Mouse (Mus musculus): ENCODE results near the gene Syt12. TPM values are rescaled to one million over a fixed set of nuclear protein-coding genes. Genes with fewer than 3 reads are reported as not detected.

The Syt12 gene
- total and polyA plus RNA-seq, 3 experiments, result 0.11 TPM; not detected in 2

DNA sequence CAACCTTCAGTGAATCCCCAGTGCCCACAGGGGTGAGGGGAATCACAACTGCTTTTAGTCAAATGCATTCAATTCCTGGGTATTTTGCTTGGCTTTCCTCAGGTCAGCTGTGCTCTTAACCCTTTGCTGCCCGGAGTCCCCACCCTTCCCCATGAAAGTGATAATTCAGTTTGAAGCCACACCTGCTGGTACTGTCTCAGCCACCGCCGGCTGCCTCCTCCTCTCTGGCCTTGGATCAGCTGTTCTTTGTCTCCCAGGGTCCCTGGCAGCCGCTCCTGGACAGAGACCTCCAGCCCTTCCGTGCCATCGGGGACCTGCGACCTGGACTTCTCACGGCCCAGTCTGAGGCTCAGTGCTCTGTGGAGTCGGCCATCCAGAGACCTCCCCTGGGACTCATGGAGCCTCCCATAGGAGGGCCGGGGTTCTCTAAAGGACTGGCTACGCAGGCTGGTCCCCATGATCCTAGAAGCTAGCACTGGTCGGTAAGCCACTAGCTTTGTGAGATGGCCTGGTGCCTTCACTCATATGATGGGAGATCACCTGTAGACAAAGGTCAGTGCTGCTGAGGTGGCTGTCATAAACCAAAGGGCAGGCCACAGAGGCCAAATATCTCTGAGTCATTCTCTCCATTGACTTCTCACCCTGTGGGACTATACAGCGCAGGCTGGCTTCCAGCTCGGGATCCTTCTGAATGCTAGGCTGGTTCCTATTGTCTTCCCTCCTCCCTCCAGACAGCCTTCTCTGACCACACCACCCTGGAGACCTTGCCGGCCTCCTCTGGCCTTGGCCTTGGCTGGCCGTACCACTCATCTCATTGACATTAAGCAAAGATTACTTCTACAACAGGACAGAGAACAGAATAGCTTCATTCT, 21.1 kb upstream of the Syt12 start, which contains the start of gene 2010003K11Rik:
TSS of gene 2010003K11Rik (minus strand) at position 522 of the 872 bp plus-strand sequence.
- no peaks in the 10 kb centered on the region for H3K36me3 ChIP-seq (replicated peaks)
- peaks cover 17% of the 10 kb centered on the region for H3K27me3 ChIP-seq (ENCODE audit: insufficient read depth, low read length)
- no peaks in the 10 kb centered on the region for H3K9me3 ChIP-seq (replicated peaks)
- no peak for DNase-seq (ENCODE audit: low spot score)
- no peak within 1 kb of the TSS for H3K4me3 ChIP-seq (ENCODE audit: low read depth, low read length)
- TF ChIP-seq TAL1 (conservative IDR thresholded peaks at IDR 0.05; ENCODE audit: low read depth, low read length) (no peak), POLR2AphosphoS5 (IDR thresholded peaks at IDR 0.05; ENCODE audit: insufficient replicate concordance, low read depth, low read length) (no peak), GATA2 (IDR thresholded peaks at IDR 0.05; ENCODE audit: borderline replicate concordance, low read depth, low read length) (no peak), GATA1 (IDR thresholded peaks at IDR 0.05; ENCODE audit: borderline replicate concordance, low read length) (no peak), CTCF (IDR thresholded peaks at IDR 0.05; ENCODE audit: low read depth, low read length) (no peak)
- peaks cover 7% of the 10 kb centered on the region for H3K4me1 ChIP-seq (ENCODE audit: insufficient read depth, low read depth, low read length)
- no peak for ATAC-seq (ENCODE audit: extremely low read depth, insufficient number of reproducible peaks, low FRiP score, poor library complexity, severe bottlenecking)

DNA sequence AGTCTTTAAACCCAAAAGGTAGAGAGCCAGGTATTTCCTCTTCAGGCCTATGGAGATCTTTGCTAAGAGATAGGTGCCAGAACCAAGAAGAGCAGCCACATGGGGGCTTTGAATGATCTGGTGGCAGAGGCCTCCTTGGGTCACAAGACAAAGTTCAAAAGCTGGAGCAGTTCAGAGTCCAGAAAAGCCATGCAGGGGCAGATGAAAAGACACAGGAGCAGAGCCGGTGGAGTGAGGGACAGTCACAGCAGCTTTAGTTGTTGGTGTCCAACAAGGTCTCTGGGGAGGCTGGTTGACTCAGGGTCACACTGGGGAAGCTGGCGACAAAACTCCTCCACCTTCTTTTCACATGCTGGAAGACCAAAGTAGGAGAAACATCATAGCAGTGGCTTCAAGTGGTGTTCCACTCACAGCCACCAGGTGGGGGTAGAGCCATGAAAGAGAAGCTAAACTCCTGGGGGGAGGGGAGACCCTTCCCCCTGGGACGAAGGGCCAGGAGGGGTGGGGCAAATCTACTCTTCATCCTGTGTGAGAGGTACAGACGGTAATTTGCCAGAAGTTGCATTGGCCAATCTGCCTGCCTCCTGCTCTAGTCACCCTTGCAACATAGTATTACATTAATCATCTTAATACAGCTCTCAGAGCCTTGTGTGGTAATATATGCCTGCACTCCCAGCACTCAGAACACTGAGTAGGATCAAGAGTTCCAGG, 20.2 kb upstream of the Syt12 start:
- Histone ChIP-seq H3K9me3 (replicated peaks) (no peaks in the 10 kb centered on the region), H3K27me3 (ENCODE audit: insufficient read depth, low read length) (peaks cover 22% of the 10 kb centered on the region; the same call in 1 of the 2 replicates), H3K36me3 (replicated peaks) (no peaks in the 10 kb centered on the region), H3K4me3 (ENCODE audit: low read depth, low read length) (no peak overlapping the region), H3K4me1 (ENCODE audit: insufficient read depth, low read depth, low read length) (peaks cover 6% of the 10 kb centered on the region; the same call in 1 of the 2 replicates)
- ATAC-seq (ENCODE audit: extremely low read depth, insufficient number of reproducible peaks, low FRiP score, poor library complexity, severe bottlenecking) (no peak), DNase-seq (ENCODE audit: low spot score) (peak; percentile 57)
- TF ChIP-seq POLR2AphosphoS5 (IDR thresholded peaks at IDR 0.05; ENCODE audit: insufficient replicate concordance, low read depth, low read length) (no peak), GATA1 (IDR thresholded peaks at IDR 0.05; ENCODE audit: borderline replicate concordance, low read length) (no peak), TAL1 (conservative IDR thresholded peaks at IDR 0.05; ENCODE audit: low read depth, low read length) (no peak), GATA2 (IDR thresholded peaks at IDR 0.05; ENCODE audit: borderline replicate concordance, low read depth, low read length) (no peak), CTCF (IDR thresholded peaks at IDR 0.05; ENCODE audit: low read depth, low read length) (peak; percentile 79)

DNA sequence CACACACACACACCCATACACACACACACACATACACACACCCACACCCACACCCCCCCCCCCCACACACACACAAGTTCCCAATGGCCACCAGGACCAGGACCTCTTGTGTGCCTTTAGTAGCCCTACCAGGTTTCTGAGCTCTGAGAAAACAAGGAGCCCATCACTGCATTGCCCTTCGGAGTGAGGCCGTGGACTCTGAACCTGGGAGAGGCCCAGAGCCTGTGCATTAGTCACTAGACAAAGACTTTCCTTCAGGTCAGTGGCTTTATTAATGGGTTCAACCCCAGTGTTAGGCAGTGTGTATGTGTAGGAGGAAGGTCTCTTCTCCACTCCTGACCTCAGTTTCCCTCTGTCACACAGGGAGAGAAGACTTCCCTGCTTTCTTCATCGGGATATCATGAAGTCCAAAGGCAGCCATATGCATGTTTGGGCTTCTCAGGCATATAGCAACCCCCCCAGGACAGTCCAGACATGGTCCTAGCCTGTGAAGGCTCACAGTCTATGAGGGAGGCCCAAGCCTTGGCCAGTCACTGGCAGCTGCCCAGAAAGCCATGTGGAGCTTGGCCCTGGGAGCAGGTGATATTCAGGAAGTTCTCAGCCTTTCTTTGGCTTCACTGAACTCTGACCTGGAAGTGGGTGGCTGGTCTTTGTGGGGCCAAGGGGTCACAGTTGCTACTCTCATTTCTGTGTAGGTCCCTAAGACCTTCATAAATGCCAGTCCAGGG, 19.5 kb upstream of the Syt12 start:
- Histone ChIP-seq H3K9me3 (replicated peaks) (no peaks in the 10 kb centered on the region), H3K27me3 (ENCODE audit: insufficient read depth, low read length) (peaks cover 22% of the 10 kb centered on the region; the same call in 1 of the 2 replicates), H3K36me3 (replicated peaks) (no peaks in the 10 kb centered on the region), H3K4me3 (ENCODE audit: low read depth, low read length) (no peak overlapping the region), H3K4me1 (ENCODE audit: insufficient read depth, low read depth, low read length) (peaks cover 6% of the 10 kb centered on the region; the same call in 1 of the 2 replicates)
- ATAC-seq (ENCODE audit: extremely low read depth, insufficient number of reproducible peaks, low FRiP score, poor library complexity, severe bottlenecking) (no peak), DNase-seq (ENCODE audit: low spot score) (no peak)
- no peak for TF ChIP-seq POLR2AphosphoS5 (IDR thresholded peaks at IDR 0.05; ENCODE audit: insufficient replicate concordance, low read depth, low read length)
- no peak for TF ChIP-seq TAL1 (conservative IDR thresholded peaks at IDR 0.05; ENCODE audit: low read depth, low read length)
- TF ChIP-seq GATA1 (IDR thresholded peaks at IDR 0.05; ENCODE audit: borderline replicate concordance, low read length), result no peak
- no peak for TF ChIP-seq CTCF (IDR thresholded peaks at IDR 0.05; ENCODE audit: low read depth, low read length)
- TF ChIP-seq GATA2 (IDR thresholded peaks at IDR 0.05; ENCODE audit: borderline replicate concordance, low read depth, low read length), result no peak

DNA sequence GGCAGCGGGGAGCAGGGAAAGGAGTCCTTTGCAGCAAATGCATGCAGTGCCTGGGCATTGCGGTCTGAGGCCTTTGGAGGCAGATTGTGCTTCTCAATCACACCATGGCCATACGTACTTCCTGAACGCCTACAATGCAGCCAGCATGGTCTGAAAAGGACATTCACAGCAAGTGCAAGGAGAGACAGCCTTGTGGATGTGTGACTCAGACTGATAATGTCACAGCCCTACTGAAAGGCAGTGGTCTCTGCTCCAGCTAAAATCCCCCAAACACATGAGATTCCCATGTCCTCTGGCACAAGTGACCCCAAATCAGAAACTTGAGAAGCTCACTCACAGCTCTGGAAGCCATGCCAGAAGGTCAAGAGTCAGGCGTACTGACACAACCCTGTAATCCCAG, 18.6 kb upstream of the Syt12 start:
- Histone ChIP-seq H3K27me3 (ENCODE audit: insufficient read depth, low read length) (peaks cover 28% of the 10 kb centered on the region), H3K9me3 (replicated peaks) (no peaks in the 10 kb centered on the region), H3K4me1 (ENCODE audit: insufficient read depth, low read depth, low read length) (peaks cover 6% of the 10 kb centered on the region; the same call in 1 of the 2 replicates), H3K4me3 (ENCODE audit: low read depth, low read length) (no peak overlapping the region), H3K36me3 (replicated peaks) (no peaks in the 10 kb centered on the region)
- TF ChIP-seq GATA2 (IDR thresholded peaks at IDR 0.05; ENCODE audit: borderline replicate concordance, low read depth, low read length) (no peak), CTCF (IDR thresholded peaks at IDR 0.05; ENCODE audit: low read depth, low read length) (no peak), POLR2AphosphoS5 (IDR thresholded peaks at IDR 0.05; ENCODE audit: insufficient replicate concordance, low read depth, low read length) (no peak), TAL1 (conservative IDR thresholded peaks at IDR 0.05; ENCODE audit: low read depth, low read length) (no peak), GATA1 (IDR thresholded peaks at IDR 0.05; ENCODE audit: borderline replicate concordance, low read length) (no peak)
- ATAC-seq (ENCODE audit: extremely low read depth, insufficient number of reproducible peaks, low FRiP score, poor library complexity, severe bottlenecking), result no peak
- DNase-seq (ENCODE audit: low spot score), result no peak

DNA sequence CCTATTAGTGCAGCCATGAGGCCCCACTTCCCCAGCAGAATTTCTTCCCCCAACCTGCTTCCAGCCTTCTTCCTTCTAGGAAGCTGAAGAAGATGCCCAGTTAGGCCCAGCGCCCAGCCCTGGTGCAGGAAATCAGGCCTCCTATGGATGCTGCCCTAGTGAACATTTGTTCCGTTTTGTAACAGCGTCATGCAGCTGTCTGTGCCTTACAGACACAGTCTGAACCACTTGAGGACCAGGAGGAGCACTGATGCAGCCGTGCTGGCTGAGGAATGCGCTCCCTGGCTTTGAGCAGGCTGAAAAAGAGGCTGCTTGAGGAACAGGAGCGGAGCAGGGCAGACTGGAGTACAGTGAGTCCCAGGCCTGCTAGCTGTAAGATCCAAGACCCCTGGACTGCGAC, 17.5 kb upstream of the Syt12 start:
- Histone ChIP-seq H3K4me3 (ENCODE audit: low read depth, low read length) (no peak overlapping the region), H3K36me3 (replicated peaks) (no peaks in the 10 kb centered on the region), H3K4me1 (ENCODE audit: insufficient read depth, low read depth, low read length) (peaks cover 6% of the 10 kb centered on the region; the same call in 1 of the 2 replicates), H3K9me3 (replicated peaks) (no peaks in the 10 kb centered on the region), H3K27me3 (ENCODE audit: insufficient read depth, low read length) (peaks cover 30% of the 10 kb centered on the region)
- DNase-seq (ENCODE audit: low spot score), result no peak
- no peak for TF ChIP-seq TAL1 (conservative IDR thresholded peaks at IDR 0.05; ENCODE audit: low read depth, low read length)
- ATAC-seq (ENCODE audit: extremely low read depth, insufficient number of reproducible peaks, low FRiP score, poor library complexity, severe bottlenecking), result no peak

Measured in G1E (cell line).